Mouse (Mus musculus) hindbrain, embryonic 10.5 days (tissue): ENCODE measurements around the gene Elk3. TPM values are rescaled to one million over a fixed set of nuclear protein-coding genes. Genes with fewer than 3 reads are reported as not detected.

Source experiments
- DNase-seq: peaks from one replicate; pipeline ENCODE4 v3.0.0-alpha.2; 2017; ENCODE audit warnings: low spot score
- H3K27ac ChIP-seq: fragments of 300-500 bp; sonication (generic); 2 replicates; pipeline ENCODE4 v1.5.1; 2016; ENCODE audit warnings: mild to moderate bottlenecking, moderate library complexity
- H3K27me3 ChIP-seq: fragments of 300-500 bp; sonication (generic); 2 replicates; pipeline ENCODE4 v1.6.1; 2016; ENCODE audit warnings: mild to moderate bottlenecking; ENCODE audit not compliant: poor library complexity, insufficient read depth, severe bottlenecking
- H3K36me3 ChIP-seq: fragments of 300-500 bp; sonication (generic); 2 replicates; pipeline ENCODE4 v1.6.1; 2016; ENCODE audit warnings: mild to moderate bottlenecking, moderate library complexity
- H3K4me1 ChIP-seq: fragments of 300-500 bp; sonication (generic); replicated peaks from 2 replicates; pipeline ENCODE4 v1.6.1; 2016; ENCODE audit warnings: mild to moderate bottlenecking
- H3K4me3 ChIP-seq: fragments of 300-500 bp; sonication (generic); 2 replicates; pipeline ENCODE4 v1.5.1; 2016; ENCODE audit warnings: mild to moderate bottlenecking, moderate library complexity
- H3K9me3 ChIP-seq: fragments of 300-500 bp; sonication (generic); 2 replicates; pipeline ENCODE4 v1.6.1; 2016; ENCODE audit warnings: mild to moderate bottlenecking, moderate library complexity
- WGBS: fragments of 180-500 bp; shearing (Covaris S2); methylation state at CpG from one replicate; pipeline ENCODE4 v1.1.7; 2016; 5-methylcytosine and 5-hydroxymethylcytosine counted together
- polyA plus RNA-seq: library from polyadenylated mRNA; unstranded; fragments of >200 nt; fragmentation: Nextera tagmentation; extraction: Ambion mirVana; gene quantifications from 2 replicates; pipeline ENCODE4 v1.2.1, GENCODE M21; 2016

Gene Elk3
- polyA plus RNA-seq, 1 experiment from 2014 or later = 14.8 TPM

DNA sequence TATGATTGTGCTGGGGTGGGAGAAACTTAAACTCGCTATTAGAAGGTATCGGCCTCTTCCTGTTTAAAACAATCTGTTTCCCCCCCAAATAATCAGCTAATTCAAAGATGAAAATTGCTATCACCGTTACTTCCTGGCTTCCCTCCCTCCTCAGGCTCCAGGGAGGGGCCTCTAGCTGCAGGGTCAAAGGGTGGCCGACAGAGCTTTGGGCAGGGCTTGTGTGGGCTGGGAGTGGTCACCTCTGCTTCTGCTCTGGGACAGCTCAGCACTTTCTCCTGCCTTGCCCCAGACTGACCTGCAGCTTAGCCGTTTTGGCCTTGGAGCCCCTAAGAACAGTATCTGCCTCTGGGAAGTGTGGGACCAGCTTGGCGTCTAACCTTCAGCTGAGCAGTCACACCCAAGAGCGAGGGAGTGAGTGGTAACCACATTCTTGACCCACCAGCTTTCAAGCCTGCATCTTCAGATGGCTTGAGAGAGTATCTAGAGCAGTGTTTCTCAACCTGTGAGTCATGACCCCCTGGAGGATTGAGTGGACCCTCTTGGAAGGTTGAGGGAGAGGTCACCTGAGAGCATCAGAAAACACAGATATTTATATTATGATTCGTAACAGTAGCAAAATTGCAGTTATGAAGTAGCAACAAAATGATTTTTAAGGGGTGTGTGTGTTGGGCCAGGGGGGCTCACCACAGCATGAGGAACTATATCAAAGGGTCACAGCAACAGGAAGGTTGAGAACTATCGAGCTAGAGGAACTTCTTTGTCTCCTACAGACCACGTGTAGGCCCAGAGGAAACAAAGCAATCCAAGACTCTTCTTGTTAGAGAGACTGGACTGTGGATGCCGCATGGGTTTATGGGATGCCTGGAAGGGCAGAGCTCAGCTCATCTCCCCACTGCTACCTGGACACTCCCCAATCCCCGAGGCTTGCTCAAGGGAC, 15.1 kb upstream of the Elk3 start:
- H3K27me3 ChIP-seq = no peaks in the 10 kb centered on the region
- no peak overlapping the region for H3K4me3 ChIP-seq
- H3K4me1 ChIP-seq = peaks cover 18% of the 10 kb centered on the region
- DNase-seq = no peak
- 73% methylated on average over 12 of the region's 12 CpGs for WGBS
- no peaks in the 10 kb centered on the region for H3K36me3 ChIP-seq
- H3K27ac ChIP-seq = peak overlapping the region; percentile 62
- no peaks in the 10 kb centered on the region for H3K9me3 ChIP-seq

DNA sequence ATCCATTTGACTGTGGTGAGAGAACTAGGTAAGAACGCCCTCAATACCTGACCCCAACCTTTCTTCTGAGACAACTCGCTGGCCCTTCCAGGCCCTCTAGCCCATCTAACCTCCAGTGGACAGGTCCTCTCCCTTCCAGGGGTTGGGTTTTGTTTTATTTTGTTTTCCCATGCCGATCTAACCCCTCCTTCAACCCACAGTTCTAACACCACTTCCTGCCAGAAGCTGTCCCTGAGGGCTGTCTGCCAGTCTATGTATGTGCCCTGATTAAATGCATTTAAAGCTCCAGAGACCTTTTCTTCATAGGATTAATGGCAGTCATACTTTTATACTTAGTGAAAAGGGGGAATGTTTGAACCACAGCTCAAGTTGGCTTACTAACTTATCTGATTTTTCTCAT, 14.4 kb upstream of the Elk3 start:
- WGBS = 77% methylated on average over 3 of the region's 3 CpGs
- Histone ChIP-seq H3K27ac (no peak overlapping the region), H3K4me1 (peaks cover 18% of the 10 kb centered on the region), H3K36me3 (no peaks in the 10 kb centered on the region), H3K27me3 (no peaks in the 10 kb centered on the region), H3K9me3 (no peaks in the 10 kb centered on the region), H3K4me3 (no peak overlapping the region)
- no peak for DNase-seq

DNA sequence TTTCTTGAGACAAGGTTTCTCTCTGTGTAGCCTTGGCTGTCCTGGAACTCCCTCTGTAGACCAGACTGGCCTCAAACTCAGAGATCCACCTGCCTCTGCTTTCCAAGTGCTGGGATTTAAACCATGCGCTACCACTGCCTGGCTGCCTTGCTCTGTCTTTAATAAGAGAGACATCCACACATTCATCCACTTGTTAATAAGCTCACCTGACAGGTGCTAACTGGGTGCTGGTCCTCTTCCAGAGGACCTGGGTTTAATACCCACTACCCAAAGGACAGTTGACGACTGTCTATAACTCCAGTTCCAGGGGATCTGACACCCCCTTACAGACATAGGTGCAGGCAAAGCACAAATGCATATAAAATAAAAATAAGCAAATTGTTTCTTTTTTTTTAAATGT, 13.5 kb upstream of the Elk3 start:
- H3K4me3 ChIP-seq = no peak overlapping the region
- DNase-seq = no peak
- H3K4me1 ChIP-seq = peaks cover 18% of the 10 kb centered on the region
- no peak overlapping the region for H3K27ac ChIP-seq
- no peaks in the 10 kb centered on the region for H3K9me3 ChIP-seq
- 98% methylated on average over 2 of the region's 2 CpGs for WGBS
- no peaks in the 10 kb centered on the region for H3K27me3 ChIP-seq
- no peaks in the 10 kb centered on the region for H3K36me3 ChIP-seq

DNA sequence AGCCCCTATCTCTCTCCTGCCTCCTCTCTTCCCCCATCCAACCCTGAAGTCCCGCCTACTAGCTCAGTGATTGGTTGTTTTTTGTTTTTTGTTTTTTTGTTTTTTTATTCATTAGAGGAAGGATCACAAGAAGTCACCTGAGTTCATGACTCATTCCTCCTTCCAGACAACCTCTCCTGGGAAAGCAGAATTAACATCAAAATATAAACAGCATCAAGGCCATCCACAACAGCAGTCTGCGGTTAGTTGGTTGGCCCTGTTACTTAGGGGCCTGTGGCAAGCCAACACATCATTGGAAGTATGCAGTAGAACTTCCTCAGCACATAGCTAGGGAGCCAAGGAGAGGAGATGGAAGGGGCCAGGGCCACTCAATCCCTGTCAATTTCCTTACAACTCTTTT, 12.7 kb upstream of the Elk3 start:
- Histone ChIP-seq H3K9me3 (no peaks in the 10 kb centered on the region), H3K27me3 (no peaks in the 10 kb centered on the region), H3K36me3 (no peaks in the 10 kb centered on the region), H3K4me1 (peaks cover 18% of the 10 kb centered on the region), H3K27ac (no peak overlapping the region), H3K4me3 (no peak overlapping the region)
- WGBS = 98% methylated on average over 2 of the region's 2 CpGs
- DNase-seq = no peak

DNA sequence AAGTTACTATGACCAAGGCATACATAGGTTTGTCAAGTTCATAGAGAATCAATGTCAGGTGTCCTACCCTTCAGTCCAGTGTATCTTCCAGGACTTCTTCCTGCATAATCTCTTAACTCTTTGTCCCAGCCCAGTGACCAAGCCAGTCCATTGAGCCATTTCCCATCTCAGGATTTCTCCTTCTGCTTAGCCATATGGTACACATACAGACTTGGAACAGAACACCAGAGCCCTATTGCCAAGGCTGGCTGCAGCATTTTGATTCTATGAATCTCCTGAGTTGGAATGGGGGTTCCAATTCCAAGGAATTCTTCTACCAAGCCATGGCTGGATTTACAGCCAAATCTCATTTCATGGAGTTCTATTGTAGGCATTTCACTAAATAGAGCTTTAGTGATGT, 10.8 kb upstream of the Elk3 start:
- no peaks in the 10 kb centered on the region for H3K27me3 ChIP-seq

DNA sequence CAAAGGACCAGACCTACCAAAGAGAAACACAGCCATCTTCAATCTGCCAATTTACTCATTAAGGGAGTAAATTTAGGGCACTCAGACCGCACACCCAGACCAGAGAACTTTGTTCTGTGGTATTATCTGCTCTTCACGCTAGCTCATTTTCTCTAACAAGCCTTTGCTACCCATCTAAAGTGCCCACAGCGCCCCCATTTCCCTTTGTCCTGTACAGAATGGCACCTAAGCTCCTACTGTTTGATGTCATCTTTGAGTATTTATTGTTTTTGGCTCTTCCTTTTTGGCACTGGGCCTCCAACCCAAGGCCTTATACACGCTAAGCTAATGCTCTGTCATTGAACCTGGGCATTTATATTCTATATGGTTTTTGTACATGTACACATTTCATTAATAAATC, 9.2 kb upstream of the Elk3 start:
- Histone ChIP-seq H3K4me3 (no peak overlapping the region), H3K27me3 (no peaks in the 10 kb centered on the region), H3K36me3 (no peaks in the 10 kb centered on the region), H3K4me1 (0 out of 2 replicates have a peak, but pooled peaks cover under 1% of the 10 kb centered on the region), H3K27ac (no peak overlapping the region), H3K9me3 (no peaks in the 10 kb centered on the region)
- 77% methylated on average over 4 of the region's 4 CpGs for WGBS
- DNase-seq = no peak

More for the DNA sequence above, 10.8 kb upstream of the Elk3 start:
- H3K9me3 ChIP-seq = no peaks in the 10 kb centered on the region
- H3K27ac ChIP-seq = no peak overlapping the region
- no peaks in the 10 kb centered on the region for H3K36me3 ChIP-seq
- no peak overlapping the region for H3K4me3 ChIP-seq
- peaks cover 15% of the 10 kb centered on the region for H3K4me1 ChIP-seq
- no peak for DNase-seq

DNA sequence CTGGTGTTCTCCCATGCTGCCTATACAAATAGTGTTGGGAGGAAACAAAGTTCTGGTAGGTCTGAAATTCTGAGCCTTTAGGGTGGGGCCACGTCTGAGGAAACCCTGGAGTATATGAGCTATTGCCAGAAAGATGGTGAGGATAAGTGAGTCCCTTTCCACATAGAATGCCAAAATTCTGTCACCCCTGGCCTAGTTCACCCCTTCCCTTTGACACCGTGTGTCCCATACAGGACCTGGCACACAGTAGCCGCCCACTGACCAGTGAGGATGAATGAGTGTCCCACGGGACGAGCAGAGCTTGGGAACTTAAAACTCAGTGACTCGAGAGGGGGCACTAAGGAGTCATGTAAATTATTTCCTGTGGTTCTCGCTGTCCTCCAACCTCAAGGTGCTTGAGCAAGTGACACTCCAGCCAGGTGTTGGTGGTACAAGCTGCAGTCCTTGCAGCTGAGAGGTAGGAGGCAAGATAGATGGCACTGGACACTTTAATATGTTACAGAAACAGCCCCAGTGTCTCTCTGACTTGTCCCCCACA, 8.7 kb upstream of the Elk3 start:
- H3K9me3 ChIP-seq = no peaks in the 10 kb centered on the region
- H3K4me1 ChIP-seq = no peaks in the 10 kb centered on the region
- no peak overlapping the region for H3K27ac ChIP-seq
- WGBS = 78% methylated on average over 7 of the region's 7 CpGs
- H3K4me3 ChIP-seq = no peak overlapping the region
- no peaks in the 10 kb centered on the region for H3K36me3 ChIP-seq
- no peak for DNase-seq
- no peaks in the 10 kb centered on the region for H3K27me3 ChIP-seq

DNA sequence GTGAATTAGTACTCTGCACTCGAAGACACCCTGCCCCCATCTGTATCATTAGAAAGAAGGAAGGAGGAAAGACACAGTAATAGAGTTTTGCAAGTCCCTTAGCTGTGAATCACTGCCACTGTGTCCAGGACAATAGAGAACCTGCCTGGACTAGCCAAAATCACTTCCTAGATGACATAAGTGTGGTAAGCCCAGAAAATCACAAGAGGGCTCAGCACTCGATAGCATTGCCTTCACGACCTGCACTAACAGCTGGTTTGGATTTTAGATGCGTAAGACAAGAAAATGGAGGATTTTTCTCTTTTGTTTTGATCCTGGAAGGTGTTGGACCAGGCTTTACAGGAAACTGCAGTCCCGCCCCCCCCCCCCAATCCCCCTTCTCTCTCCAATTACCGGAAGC, 6.0 kb upstream of the Elk3 start:
- WGBS = 59% methylated on average over 6 of the region's 6 CpGs

DNA sequence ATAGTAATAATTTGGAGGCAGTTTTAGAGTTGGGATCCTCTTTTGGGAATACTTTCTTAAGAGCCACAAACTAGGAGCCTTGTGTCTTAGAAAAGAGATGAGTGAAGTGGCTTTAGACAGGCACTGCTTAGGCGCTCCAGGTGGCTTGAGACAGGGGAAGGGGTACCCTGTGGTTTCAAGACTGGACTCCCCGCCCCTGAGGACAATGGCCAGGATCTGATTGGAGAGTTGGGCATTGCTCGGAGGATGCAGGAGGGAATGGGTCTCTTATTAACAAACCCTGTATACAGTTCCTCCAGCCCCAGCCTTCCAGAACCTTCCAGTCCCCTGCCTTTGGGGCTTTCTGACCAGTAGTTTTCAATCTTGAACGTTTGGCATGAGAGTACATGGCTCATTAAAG, 641 bp upstream of the Elk3 start:
- H3K4me1 ChIP-seq = peaks cover 32% of the 10 kb centered on the region
- peaks cover 26% of the 10 kb centered on the region; the same call in 1 of the 2 replicates for H3K27me3 ChIP-seq
- H3K4me3 ChIP-seq = peak overlapping the region; percentile 64
- no peaks in the 10 kb centered on the region for H3K36me3 ChIP-seq
- 5% methylated on average over 4 of the region's 4 CpGs for WGBS
- peak; percentile 11 for DNase-seq
- H3K27ac ChIP-seq = no peak overlapping the region
- H3K9me3 ChIP-seq = no peaks in the 10 kb centered on the region

More for the DNA sequence above, 6.0 kb upstream of the Elk3 start:
- Histone ChIP-seq H3K9me3 (no peaks in the 10 kb centered on the region), H3K4me1 (peaks cover 1% of the 10 kb centered on the region; the same call in 1 of the 2 replicates), H3K4me3 (no peak overlapping the region), H3K27ac (0 out of 2 replicates have a peak overlapping the region, but pooled peaks have one; percentile 8), H3K36me3 (no peaks in the 10 kb centered on the region), H3K27me3 (peaks cover 9% of the 10 kb centered on the region; the same call in 1 of the 2 replicates)
- DNase-seq = no peak

DNA sequence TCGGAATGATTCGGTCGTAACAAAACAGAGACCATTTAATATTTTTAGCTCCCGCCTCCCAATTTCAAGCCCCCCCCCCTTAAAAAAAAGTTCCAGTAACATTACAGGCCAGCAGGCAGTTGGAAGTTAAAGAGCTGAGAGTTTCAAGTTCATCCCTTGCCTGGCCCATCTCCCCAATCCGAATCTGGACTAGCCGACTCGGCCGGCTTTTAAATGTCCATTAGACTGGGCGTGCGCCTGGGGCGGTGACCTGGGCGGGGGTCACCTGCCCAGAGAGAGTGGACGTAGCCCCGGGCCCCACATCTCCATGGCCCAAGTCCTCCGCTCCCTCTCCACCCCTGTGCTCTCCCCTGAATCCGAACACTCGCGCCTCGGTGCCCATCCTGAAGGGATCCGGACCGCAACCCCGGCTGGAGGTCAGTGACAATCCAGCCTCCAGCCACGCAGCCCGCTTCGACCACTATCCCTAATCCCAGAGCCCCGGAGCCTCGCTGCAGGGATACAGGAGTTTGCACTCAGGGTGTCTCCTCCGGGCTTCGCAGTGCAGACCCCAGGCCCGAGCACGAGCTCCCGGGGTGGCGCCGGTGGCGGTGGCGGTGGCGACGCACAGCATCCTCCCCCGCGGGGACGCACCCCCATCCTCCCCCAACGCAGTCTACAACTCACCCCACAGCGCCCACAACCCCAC, 857 bp downstream of the Elk3 start:
- H3K27me3 ChIP-seq = peaks cover 26% of the 10 kb centered on the region; the same call in 1 of the 2 replicates
- H3K36me3 ChIP-seq = no peaks in the 10 kb centered on the region
- DNase-seq = peak; percentile 68
- H3K4me3 ChIP-seq = peak overlapping the region; percentile 64
- WGBS = under 1% methylated on average over 43 of the region's 43 CpGs
- H3K4me1 ChIP-seq = peaks cover 32% of the 10 kb centered on the region
- H3K27ac ChIP-seq = peak overlapping the region; percentile 91
- no peaks in the 10 kb centered on the region for H3K9me3 ChIP-seq

DNA sequence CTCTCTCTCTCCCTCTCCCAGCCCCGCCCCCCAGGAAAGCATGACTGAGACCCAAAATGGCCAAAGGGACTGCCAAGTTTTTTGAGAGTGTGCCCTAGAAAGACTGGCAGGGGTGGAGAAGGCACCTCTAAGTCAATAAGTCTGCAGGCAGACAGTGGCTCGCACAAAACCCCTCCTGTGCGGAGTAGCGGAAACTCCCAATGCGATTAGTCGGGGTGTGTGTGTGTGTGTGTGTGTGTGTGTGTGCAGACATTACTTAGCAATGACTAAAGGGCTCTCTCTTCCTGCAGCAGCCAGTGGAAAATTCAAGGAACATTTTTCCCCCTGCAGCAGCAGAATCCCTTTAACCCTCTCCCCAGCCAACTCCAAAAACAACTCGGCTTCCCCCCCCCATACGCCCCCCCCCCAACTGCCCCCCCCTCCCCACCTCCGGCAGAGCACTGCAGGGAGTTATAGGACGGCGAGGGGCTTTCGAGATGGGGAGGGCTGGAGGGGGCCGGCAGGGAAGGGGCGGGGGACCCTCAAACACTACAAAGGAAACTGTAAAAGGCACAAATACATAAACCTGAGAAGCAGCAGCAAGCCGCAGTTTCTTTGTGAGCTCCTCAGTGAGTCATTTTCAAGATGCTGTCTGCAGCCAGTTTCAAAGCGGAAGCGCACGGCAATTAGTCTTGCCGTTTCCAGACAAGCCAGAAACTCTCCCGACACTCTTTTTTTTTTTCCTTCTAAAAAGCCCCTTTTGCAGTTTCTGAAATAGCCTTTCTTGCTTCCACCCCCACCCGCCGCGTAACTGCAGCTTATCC, 1.6 kb downstream of the Elk3 start:
- peak; percentile 62 for DNase-seq
- peaks cover 32% of the 10 kb centered on the region for H3K4me1 ChIP-seq
- peak overlapping the region; percentile 91 for H3K27ac ChIP-seq
- H3K4me3 ChIP-seq = peak overlapping the region; percentile 64
- no peaks in the 10 kb centered on the region for H3K9me3 ChIP-seq
- 2% methylated on average over 22 of the region's 23 CpGs for WGBS
- H3K36me3 ChIP-seq = no peaks in the 10 kb centered on the region
- peaks cover 26% of the 10 kb centered on the region; the same call in 1 of the 2 replicates for H3K27me3 ChIP-seq

DNA sequence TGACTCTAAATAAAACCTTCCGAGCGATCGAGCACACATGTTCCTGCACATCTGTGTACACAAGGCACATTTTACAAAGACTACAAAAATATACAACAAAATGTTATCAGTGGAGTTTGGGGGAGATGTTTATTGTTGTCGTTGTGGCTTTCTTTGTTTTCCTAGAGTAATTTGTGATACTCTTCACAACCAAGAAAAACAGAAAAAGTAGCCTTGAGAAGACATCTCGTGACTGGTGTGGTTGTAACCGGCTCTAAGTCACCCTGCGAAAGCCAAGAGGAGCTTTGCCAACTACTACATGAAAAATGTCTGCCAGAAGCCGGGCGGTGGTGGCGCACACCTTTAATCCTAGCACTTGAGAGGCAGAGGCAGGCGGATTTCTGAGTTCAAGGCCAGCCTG, 4.6 kb downstream of the Elk3 start:
- peaks cover 34% of the 10 kb centered on the region for H3K4me1 ChIP-seq
- 86% methylated on average over 11 of the region's 11 CpGs for WGBS
- H3K36me3 ChIP-seq = no peaks in the 10 kb centered on the region
- no peak overlapping the region for H3K27ac ChIP-seq
- DNase-seq = no peak
- H3K27me3 ChIP-seq = peaks cover 13% of the 10 kb centered on the region; the same call in 1 of the 2 replicates
- H3K9me3 ChIP-seq = no peaks in the 10 kb centered on the region
- no peak overlapping the region for H3K4me3 ChIP-seq
